Mouse (Mus musculus) natural killer cell, adult 2 months (primary cell): ENCODE measurements around the gene Olfr46.
"Not testable (repeated sequence)": the region's sequence is repeated elsewhere in the genome, so short reads cannot be mapped to it uniquely, and the experiment has no call there.

ENCODE experiments used
- DNase-seq, 2 experiments: peaks; one replicate each; pipeline ENCODE4 v3.0.0; 2022; ENCODE audit warnings: low spot score in 2 of 2

The Olfr46 gene

DNA sequence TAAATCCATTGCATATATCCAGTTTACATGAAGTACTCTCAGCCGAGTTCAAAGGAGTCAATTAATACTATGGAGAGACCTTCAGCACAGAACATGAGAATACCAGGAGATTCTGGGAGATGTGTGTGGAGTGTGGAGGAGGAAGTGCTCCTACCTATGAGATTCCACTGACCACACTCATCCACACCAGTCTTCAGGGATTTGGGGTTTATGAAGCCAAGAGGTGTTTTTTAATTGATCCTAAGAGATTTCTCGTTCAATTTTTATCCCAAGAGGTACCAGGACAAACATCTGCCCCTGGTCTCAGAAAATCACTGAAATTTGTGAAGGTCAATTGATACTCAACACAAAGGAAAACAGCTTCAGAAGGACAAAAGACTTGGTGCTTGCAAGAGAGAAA lies at the start of gene Olfr46:
Olfr46 (plus strand) TSS at position 301 of the 400 bp plus-strand sequence.
- DNase-seq, result not testable (repeated sequence)

GRCm38 (mm10) chr7:140567586-140567985 lies 33.5 kb upstream of the Olfr46 start, which contains the start of gene Olfr538:
Gene Olfr538 (plus strand): TSS chr7:140567886.
- no peak for DNase-seq

- DNase-seq, result not testable (repeated sequence)
Observed at GRCm38 (mm10) chr7:140628670-140629069, 27.6 kb downstream of the Olfr46 start, which contains the start of gene Olfr61. Gene Olfr61 (plus strand): TSS chr7:140628970.

DNA sequence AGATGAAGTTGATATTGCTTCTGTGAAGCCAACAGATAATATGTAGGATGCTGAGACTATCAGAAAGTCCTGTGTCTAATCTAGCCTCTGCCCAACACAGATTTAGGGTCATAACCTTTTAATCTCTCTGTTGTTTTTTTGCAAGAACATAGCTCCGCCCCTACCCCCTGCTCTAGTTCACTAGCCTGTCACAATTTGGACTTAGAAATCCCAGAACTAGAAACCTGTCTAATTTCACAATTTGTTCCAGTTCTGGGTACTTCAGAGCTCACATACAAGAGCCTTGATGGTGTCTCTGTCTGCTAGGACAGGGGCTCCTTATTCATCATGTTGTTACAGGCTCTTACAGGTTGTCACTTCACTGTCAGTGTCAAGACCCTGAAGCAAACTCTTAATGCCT lies 29.5 kb downstream of the Olfr46 start:
- DNase-seq, result no peak

- DNase-seq, result no peak
Observed at GRCm38 (mm10) chr7:140646152-140646551, 45.1 kb downstream of the Olfr46 start, which contains the start of gene Olfr53. Gene Olfr53 (plus strand): TSS chr7:140646452.

- DNase-seq, result no peak
Observed at GRCm38 (mm10) chr7:140659630-140660029, 58.6 kb downstream of the Olfr46 start, which contains the start of gene Olfr539. Gene Olfr539 (plus strand): TSS chr7:140659930.
